Mouse (Mus musculus) MEL (cell line): ENCODE results near the gene Sept3.

Experiments used
- BHLHE40 ChIP-seq: IDR thresholded peaks from 2 replicates; pipeline ENCODE4 v1.6.1; 2012; ENCODE audit warnings: low read depth, mild to moderate bottlenecking, inconsistent platforms, low read length, improper control_type of control experiment, borderline replicate concordance
- CTCF ChIP-seq, 3 experiments: IDR thresholded peaks in 2 of 3; conservative IDR thresholded peaks in 1 of 3; 2 replicates each; pipeline ENCODE4 v1.5.1; 2011 to 2012; ENCODE audit warnings: low read length in 3 of 3, low read depth in 2 of 3, mild to moderate bottlenecking in 2 of 3, improper control_type of control experiment in 1 of 3, inconsistent platforms in 1 of 3, mixed read lengths in 1 of 3, moderate library complexity in 1 of 3; ENCODE audit not compliant: control insufficient read depth in 1 of 3, insufficient read depth in 1 of 3, poor library complexity in 1 of 3, severe bottlenecking in 1 of 3
- EP300 ChIP-seq, 2 experiments: IDR thresholded peaks; 2 replicates each; pipeline ENCODE4 v1.6.1; 2011; ENCODE audit warnings: improper control_type of control experiment in 2 of 2, low read length in 2 of 2, low read depth in 1 of 2, mild to moderate bottlenecking in 1 of 2
- HCFC1 ChIP-seq: IDR thresholded peaks from 2 replicates; pipeline ENCODE4 v1.6.1; 2012; ENCODE audit warnings: low read depth, mild to moderate bottlenecking, inconsistent platforms, low read length, improper control_type of control experiment, moderate library complexity
- NRF1 ChIP-seq: IDR thresholded peaks from 2 replicates; pipeline ENCODE4 v1.6.1; 2014; ENCODE audit warnings: low read depth, mild to moderate bottlenecking, inconsistent platforms, low read length, improper control_type of control experiment, moderate library complexity; ENCODE audit not compliant: poor library complexity, insufficient read depth, severe bottlenecking
- POLR2A ChIP-seq, 2 experiments: IDR thresholded peaks; 2 replicates each; pipeline ENCODE4 v1.6.1; 2011 to 2012; ENCODE audit warnings: low read length in 2 of 2, mild to moderate bottlenecking in 2 of 2, control low read depth in 1 of 2, improper control_type of control experiment in 1 of 2, low read depth in 1 of 2, moderate library complexity in 1 of 2; ENCODE audit not compliant: control insufficient read depth in 1 of 2, insufficient read depth in 1 of 2, poor library complexity in 1 of 2

GRCm38 (mm10) chr15:82325382-82325781, 50.7 kb downstream of the Sept3 start:
- TF ChIP-seq BHLHE40 (no peak), CTCF (IDR thresholded peaks at IDR 0.05 in 2 of 3, conservative IDR thresholded peaks at IDR 0.05 in 1 of 3; ENCODE audit: control insufficient read depth in 1 of 3, insufficient read depth in 1 of 3, low read depth in 2 of 3, low read length in 3 of 3, poor library complexity in 1 of 3, severe bottlenecking in 1 of 3) (no peak), NRF1 (no peak), POLR2A (IDR thresholded peaks at IDR 0.05; ENCODE audit: control insufficient read depth in 1 of 2, insufficient read depth in 1 of 2, low read depth in 1 of 2, low read length in 2 of 2, poor library complexity in 1 of 2) (no peak), EP300 (IDR thresholded peaks at IDR 0.05; ENCODE audit: low read depth in 1 of 2, low read length in 2 of 2) (no peak), HCFC1 (no peak)
